Mouse (Mus musculus) thymus, postnatal 4 days (tissue): ENCODE measurements around the gene Zbtb9.
"Not testable (repeated sequence)": the region's sequence is repeated elsewhere in the genome, so short reads cannot be mapped to it uniquely, and the experiment has no call there.

ENCODE experiments used
- DNase-seq: peaks from one replicate; pipeline ENCODE4 v3.0.0; 2021

The Zbtb9 gene

GRCm38 (mm10) chr17:26975415-26975814, 2.4 kb downstream of the Zbtb9 start:
- no peak for DNase-seq

GRCm38 (mm10) chr17:26977354-26977753, 4.4 kb downstream of the Zbtb9 start:
- DNase-seq: not testable (repeated sequence)

GRCm38 (mm10) chr17:26979426-26979825, 6.5 kb downstream of the Zbtb9 start:
- DNase-seq: no peak

GRCm38 (mm10) chr17:26981050-26981449, 8.1 kb downstream of the Zbtb9 start:
- no peak for DNase-seq

- DNase-seq: no peak
These were observed 10.4 kb downstream of the Zbtb9 start for GRCm38 (mm10) chr17:26983382-26983781.

- no peak for DNase-seq
These were observed 12.7 kb downstream of the Zbtb9 start for GRCm38 (mm10) chr17:26985503-26986179.

GRCm38 (mm10) chr17:26990521-26990920, 17.6 kb downstream of the Zbtb9 start:
- no peak for DNase-seq

- DNase-seq: no peak
These were observed 21.4 kb downstream of the Zbtb9 start for GRCm38 (mm10) chr17:26994410-26994809.

GRCm38 (mm10) chr17:26995006-26995405, 22.0 kb downstream of the Zbtb9 start:
- DNase-seq: no peak

- no peak for DNase-seq
These were observed 22.6 kb downstream of the Zbtb9 start for GRCm38 (mm10) chr17:26995562-26995961.

GRCm38 (mm10) chr17:26997661-26998060, 24.7 kb downstream of the Zbtb9 start:
- no peak for DNase-seq

GRCm38 (mm10) chr17:26998283-26998682, 25.3 kb downstream of the Zbtb9 start:
- no peak for DNase-seq

GRCm38 (mm10) chr17:26999996-27000395, 27.0 kb downstream of the Zbtb9 start:
- DNase-seq: peak; percentile 42

GRCm38 (mm10) chr17:27001151-27001550, 28.2 kb downstream of the Zbtb9 start:
- DNase-seq: peak; percentile 81

- DNase-seq: peak; percentile 73
These were observed 28.9 kb downstream of the Zbtb9 start for GRCm38 (mm10) chr17:27001889-27002288.

- peak; percentile 86 for DNase-seq
These were observed 31.5 kb downstream of the Zbtb9 start for GRCm38 (mm10) chr17:27004431-27004830.

GRCm38 (mm10) chr17:27004903-27005485, 32.0 kb downstream of the Zbtb9 start:
- no peak for DNase-seq

- no peak for DNase-seq
These were observed 32.7 kb downstream of the Zbtb9 start for GRCm38 (mm10) chr17:27005644-27006043.

GRCm38 (mm10) chr17:27008277-27008676, 35.3 kb downstream of the Zbtb9 start:
- DNase-seq: no peak

GRCm38 (mm10) chr17:27011167-27011566, 38.2 kb downstream of the Zbtb9 start:
- DNase-seq: no peak

- peak; percentile 69 for DNase-seq
These were observed 39.2 kb downstream of the Zbtb9 start for GRCm38 (mm10) chr17:27011998-27012672.

- no peak for DNase-seq
These were observed 39.9 kb downstream of the Zbtb9 start for GRCm38 (mm10) chr17:27012909-27013308.

- DNase-seq: peak; percentile 96
These were observed 44.9 kb downstream of the Zbtb9 start for GRCm38 (mm10) chr17:27017564-27018499.
